Mouse (Mus musculus): ENCODE results near the gene D11Wsu47e.
"Not testable (repeated sequence)": the region's sequence is repeated elsewhere in the genome, so short reads cannot be mapped to it uniquely, and the experiment has no call there.

The D11Wsu47e gene

GRCm38 (mm10) chr11:113683957-113684706, at the start of gene D11Wsu47e, which contains the start of gene Fam104a:
Gene D11Wsu47e (plus strand): TSS chr11:113684412.
Gene Fam104a (minus strand): TSS chr11:113684155.
- peak; percentile 95 for DNase-seq

GRCm38 (mm10) chr11:113634699-113635121, 49.5 kb upstream of the D11Wsu47e start:
- DNase-seq = no peak

GRCm38 (mm10) chr11:113638680-113639079, 45.5 kb upstream of the D11Wsu47e start:
- DNase-seq = no peak

GRCm38 (mm10) chr11:113645181-113645580, 39.0 kb upstream of the D11Wsu47e start:
- no peak for DNase-seq

GRCm38 (mm10) chr11:113648152-113648551, 36.1 kb upstream of the D11Wsu47e start:
- peak; percentile 91 for DNase-seq

GRCm38 (mm10) chr11:113648690-113649352, 35.4 kb upstream of the D11Wsu47e start, which contains the start of gene Cog1:
Gene Cog1 (plus strand): TSS chr11:113649169.
- no peak for DNase-seq

GRCm38 (mm10) chr11:113649353-113650210, 34.6 kb upstream of the D11Wsu47e start, which contains the start of gene Slc39a11:
Gene Slc39a11 (minus strand): TSS chr11:113650079.
- DNase-seq = peak; percentile 84

GRCm38 (mm10) chr11:113651206-113651906, 32.9 kb upstream of the D11Wsu47e start:
- no peak for DNase-seq

GRCm38 (mm10) chr11:113651907-113652273, 32.3 kb upstream of the D11Wsu47e start:
- peak; percentile 60 for DNase-seq

GRCm38 (mm10) chr11:113652516-113652915, 31.7 kb upstream of the D11Wsu47e start:
- no peak for DNase-seq

GRCm38 (mm10) chr11:113654105-113654504, 30.1 kb upstream of the D11Wsu47e start:
- no peak for DNase-seq

- no peak for DNase-seq
These were observed 29.5 kb upstream of the D11Wsu47e start for GRCm38 (mm10) chr11:113654561-113655270.

GRCm38 (mm10) chr11:113656511-113656932, 27.7 kb upstream of the D11Wsu47e start:
- DNase-seq = no peak

GRCm38 (mm10) chr11:113657221-113657620, 27.0 kb upstream of the D11Wsu47e start:
- DNase-seq = no peak

- no peak for DNase-seq
These were observed 25.9 kb upstream of the D11Wsu47e start for GRCm38 (mm10) chr11:113658319-113658718.

GRCm38 (mm10) chr11:113658763-113659162, 25.4 kb upstream of the D11Wsu47e start:
- no peak for DNase-seq

GRCm38 (mm10) chr11:113660213-113660612, 24.0 kb upstream of the D11Wsu47e start:
- not testable (repeated sequence) for DNase-seq

GRCm38 (mm10) chr11:113660940-113661339, 23.3 kb upstream of the D11Wsu47e start:
- DNase-seq = no peak

- DNase-seq = no peak
These were observed 22.3 kb upstream of the D11Wsu47e start for GRCm38 (mm10) chr11:113661835-113662351.

GRCm38 (mm10) chr11:113664279-113664678, 19.9 kb upstream of the D11Wsu47e start:
- DNase-seq = no peak

- no peak for DNase-seq
These were observed 18.0 kb upstream of the D11Wsu47e start for GRCm38 (mm10) chr11:113666205-113666604.
